Mouse (Mus musculus) embryo, embryonic 11.5 days (tissue): Measurements from ENCODE around the gene Auh.
A peak's percentile ranks its signal among the peaks of the same experiment; 100 is the strongest.

ENCODE experiments used
- DNase-seq: peaks from one replicate; pipeline ENCODE4 v3.0.0-alpha.2; 2012; ENCODE audit warnings: low read depth, low spot score

Gene Auh

GRCm38 (mm10) chr13:52843536-52844178 is 85.8 kb downstream of the Auh start:
- no peak for DNase-seq

DNA sequence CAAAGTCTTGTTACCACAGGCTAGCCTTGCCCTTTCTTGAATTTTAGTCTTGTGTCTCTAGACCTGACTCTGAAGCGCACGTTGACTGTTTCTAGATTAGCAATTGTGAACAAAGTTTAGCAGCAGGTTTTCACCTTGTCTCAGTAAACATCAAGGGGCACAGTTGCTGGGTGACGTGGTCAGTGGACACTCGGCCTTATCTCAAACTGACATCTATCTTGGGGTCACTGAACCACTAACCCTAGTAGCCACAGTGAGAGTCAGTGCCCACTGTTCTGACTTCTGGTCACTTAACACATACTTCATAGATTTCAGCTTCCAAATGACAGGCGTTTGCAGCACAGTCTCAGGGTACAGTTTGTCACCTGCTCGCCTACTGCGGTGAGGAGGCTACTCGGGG is 93.2 kb downstream of the Auh start:
- no peak for DNase-seq

GRCm38 (mm10) chr13:52834591-52834990 is 94.9 kb downstream of the Auh start:
- no peak for DNase-seq

DNA sequence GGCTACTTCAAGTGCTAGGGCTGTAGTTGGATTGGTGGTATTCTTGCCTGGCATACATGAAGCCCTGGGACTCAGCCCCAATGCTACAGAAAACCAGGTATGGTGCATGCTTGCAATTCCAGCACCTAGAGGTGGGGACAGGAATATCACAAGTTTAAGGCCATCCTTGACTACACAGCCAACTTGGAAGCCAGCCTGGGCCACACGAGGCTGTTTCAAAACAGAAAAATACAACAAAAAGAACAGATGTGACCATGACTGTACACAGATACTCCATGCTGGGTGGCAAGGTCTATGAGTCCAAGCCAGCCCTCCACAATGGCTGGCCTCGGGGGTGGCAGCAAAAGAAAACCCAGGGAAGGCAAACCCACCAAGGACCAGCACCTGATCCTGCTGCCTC is 95.7 kb downstream of the Auh start:
- no peak for DNase-seq

DNA sequence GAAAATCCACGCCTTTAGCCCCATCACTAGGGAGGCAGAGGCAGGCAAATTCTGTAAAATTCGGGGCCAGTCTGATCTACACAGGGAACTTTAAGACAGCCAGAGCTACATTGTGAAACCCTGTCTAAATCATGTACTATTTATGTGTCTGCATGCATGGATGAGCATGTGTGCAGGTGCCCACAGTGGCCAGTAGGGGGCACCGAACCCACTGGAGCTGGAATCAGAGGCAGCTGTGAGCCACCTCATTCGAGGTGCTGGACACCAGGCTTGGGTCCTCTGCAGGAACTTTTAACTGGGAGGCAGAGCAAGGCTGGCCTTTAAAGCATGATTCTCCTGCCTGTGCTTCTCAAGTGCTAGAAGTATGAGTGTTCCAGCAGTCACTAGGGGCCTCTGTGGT is 96.3 kb downstream of the Auh start:
- DNase-seq, result no peak

GRCm38 (mm10) chr13:52832481-52833170 is 96.9 kb downstream of the Auh start:
- DNase-seq, result no peak

DNA sequence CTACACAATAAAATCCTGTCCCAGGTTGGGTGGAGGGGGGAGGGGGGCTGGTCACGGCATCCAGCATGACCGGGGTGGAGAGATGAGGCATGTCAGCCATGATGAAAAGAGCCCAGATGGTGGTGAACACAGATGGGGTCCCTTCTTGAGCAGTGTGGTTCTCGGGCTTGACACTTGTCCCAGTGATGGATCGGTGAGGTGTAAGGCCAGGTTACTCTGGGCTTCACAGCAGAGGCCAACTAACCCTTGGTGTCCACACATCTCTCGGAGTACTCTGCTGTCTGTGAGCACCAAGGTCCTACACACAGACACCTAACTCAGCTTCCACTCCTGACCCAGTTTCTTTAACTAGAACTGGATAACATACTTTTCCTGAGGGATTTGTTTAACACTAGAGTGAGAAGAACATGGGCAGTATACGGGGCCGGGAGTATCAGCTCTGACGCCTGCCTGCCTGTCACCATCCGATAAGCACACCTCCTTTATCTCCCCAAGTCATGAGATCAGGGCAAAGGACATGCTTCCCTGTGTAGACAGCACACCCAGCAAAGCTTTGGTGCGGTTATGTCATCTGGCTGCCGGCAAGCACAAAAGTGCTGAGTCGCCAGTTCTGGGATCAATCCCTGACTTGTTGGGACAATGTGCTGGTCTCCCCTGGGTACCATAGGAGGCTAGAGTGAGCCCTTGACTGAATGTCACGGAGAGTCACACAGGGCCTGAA is 98.3 kb downstream of the Auh start:
- no peak for DNase-seq

- no peak for DNase-seq
Measured at GRCm38 (mm10) chr13:52828946-52829523, 100.4 kb downstream of the Auh start.

- DNase-seq, result no peak
Measured at GRCm38 (mm10) chr13:52828217-52828616, 101.3 kb downstream of the Auh start.

GRCm38 (mm10) chr13:52826666-52827065 is 102.8 kb downstream of the Auh start:
- DNase-seq, result no peak

DNA sequence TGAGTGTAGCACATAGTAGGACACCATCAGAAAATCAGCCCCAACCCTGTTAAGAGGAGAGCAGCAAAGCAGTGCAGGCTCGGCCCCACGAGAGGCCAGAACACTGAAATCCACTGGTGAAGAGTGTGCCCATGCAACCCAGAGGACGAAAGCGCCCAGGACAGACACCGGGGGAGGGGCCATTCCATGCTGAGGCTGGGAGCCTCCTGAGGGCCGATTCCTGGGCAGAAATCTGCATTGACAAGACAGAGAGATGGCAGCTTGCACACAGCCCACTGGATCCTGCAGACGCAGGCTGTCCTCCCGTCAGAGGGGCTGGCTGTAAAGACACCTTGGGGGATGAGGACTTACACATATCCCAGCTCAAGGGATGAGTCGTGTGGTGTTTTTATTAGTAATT is 104.7 kb downstream of the Auh start:
- no peak for DNase-seq

GRCm38 (mm10) chr13:52822165-52823149 is 107.0 kb downstream of the Auh start:
- DNase-seq, result peak; percentile 31

- no peak for DNase-seq
Measured at GRCm38 (mm10) chr13:52821571-52821970, 107.9 kb downstream of the Auh start.

DNA sequence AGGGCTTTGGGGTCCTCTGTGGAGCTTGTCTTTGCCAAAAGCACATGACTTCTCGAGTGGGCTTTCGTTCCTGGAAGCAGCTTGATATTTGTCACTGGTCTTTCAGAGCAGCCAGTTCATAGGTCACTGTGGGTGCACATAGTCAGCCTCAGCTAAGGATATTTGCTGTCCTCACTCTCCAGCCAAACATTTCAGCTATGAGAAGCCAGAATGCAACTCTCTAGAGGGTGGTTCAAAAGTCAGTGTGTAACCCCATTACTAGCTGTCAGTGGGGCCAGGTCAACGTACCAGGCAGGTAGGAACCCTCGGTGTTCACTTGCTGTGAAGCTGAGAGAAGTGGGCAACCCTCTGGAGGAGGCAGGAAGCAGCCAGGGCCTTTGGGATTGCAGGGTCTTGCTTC is 109.6 kb downstream of the Auh start:
- DNase-seq, result no peak

DNA sequence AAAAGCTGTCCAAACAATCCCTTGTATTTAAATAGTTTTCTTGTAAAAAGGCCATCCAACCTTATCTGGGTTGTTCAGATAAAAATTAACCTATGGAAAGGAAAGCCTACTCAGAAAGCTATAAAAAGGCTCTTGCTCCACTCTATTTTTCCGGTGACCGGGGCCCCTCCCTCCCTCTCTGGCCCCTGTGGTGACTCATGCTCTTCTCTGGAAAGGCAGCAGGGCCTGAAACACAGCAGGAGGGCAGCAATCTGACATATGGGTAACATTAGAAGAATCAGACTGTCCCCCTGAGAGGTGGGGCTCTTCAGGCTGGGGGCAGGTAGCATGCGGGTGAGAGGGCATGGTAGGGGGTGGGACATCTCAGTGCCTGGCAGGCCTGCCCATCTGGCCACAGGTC is 110.7 kb downstream of the Auh start:
- no peak for DNase-seq

- no peak for DNase-seq
Measured at GRCm38 (mm10) chr13:52817991-52818491, 111.4 kb downstream of the Auh start.

- no peak for DNase-seq
Measured at GRCm38 (mm10) chr13:52813750-52814149, 115.7 kb downstream of the Auh start.

GRCm38 (mm10) chr13:52812549-52813515 is 116.6 kb downstream of the Auh start:
- no peak for DNase-seq

- no peak for DNase-seq
Measured at GRCm38 (mm10) chr13:52807722-52808121, 121.8 kb downstream of the Auh start.

DNA sequence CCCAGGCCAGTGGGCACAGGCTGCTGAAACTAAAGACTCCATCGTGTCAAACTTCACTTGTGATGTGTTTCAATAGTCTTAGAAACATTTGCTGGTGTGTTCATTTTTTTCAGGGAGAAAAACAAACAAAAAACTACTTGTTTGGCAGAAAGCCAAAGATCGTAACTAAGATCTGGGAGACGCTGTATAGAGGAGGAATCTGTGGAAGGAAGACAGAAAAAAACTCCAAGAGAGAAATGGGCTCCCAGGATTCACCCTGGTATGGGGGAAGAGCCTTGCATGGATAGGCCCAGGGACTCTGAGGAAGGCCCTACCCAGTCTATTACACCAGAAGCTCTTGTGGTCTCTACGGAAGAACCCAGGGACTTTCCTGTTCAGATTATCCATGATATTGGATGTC is 123.5 kb downstream of the Auh start:
- no peak for DNase-seq
